Mouse (Mus musculus): ENCODE results near the gene Msmp.
"Not testable (repeated sequence)": the region's sequence is repeated elsewhere in the genome, so short reads cannot be mapped to it uniquely, and the experiment has no call there.

Gene Msmp

GRCm38 (mm10) chr4:43584444-43585416, at the start of gene Msmp:
TSS of gene Msmp (minus strand) at chr4:43584494.
- peak in 1 of 2 experiments; percentile 50 for DNase-seq

- peak in 1 of 2 experiments; percentile 0 for DNase-seq
These were observed 49.4 kb upstream of the Msmp start for GRCm38 (mm10) chr4:43633736-43634135.

GRCm38 (mm10) chr4:43633296-43633695, 49.0 kb upstream of the Msmp start:
- peak in 1 of 2 experiments; percentile 0 for DNase-seq

GRCm38 (mm10) chr4:43631956-43632920, 47.9 kb upstream of the Msmp start:
- peak; percentile 29 to 48 for DNase-seq

- DNase-seq, result peak; percentile 72 to 79
These were observed 47.0 kb upstream of the Msmp start, which contains the start of gene Npr2 for GRCm38 (mm10) chr4:43631046-43631955. TSS of gene Npr2 (plus strand) at chr4:43631935.

- peak in 1 of 2 experiments; percentile 30 for DNase-seq
These were observed 46.4 kb upstream of the Msmp start for GRCm38 (mm10) chr4:43630671-43631045.

- peak; percentile 75 to 84 for DNase-seq
These were observed 45.8 kb upstream of the Msmp start for GRCm38 (mm10) chr4:43630030-43630581.

- peak in 1 of 2 experiments; percentile 27 for DNase-seq
These were observed 45.0 kb upstream of the Msmp start for GRCm38 (mm10) chr4:43629106-43629817.

GRCm38 (mm10) chr4:43620146-43620778, 36.0 kb upstream of the Msmp start:
- DNase-seq, result no peak

GRCm38 (mm10) chr4:43613060-43613730, 28.9 kb upstream of the Msmp start:
- DNase-seq, result peak; percentile 34 to 53

GRCm38 (mm10) chr4:43612534-43612933, 28.2 kb upstream of the Msmp start:
- DNase-seq, result no peak

- no peak for DNase-seq
These were observed 20.7 kb upstream of the Msmp start for GRCm38 (mm10) chr4:43604751-43605685.

- DNase-seq, result no peak
These were observed 19.8 kb upstream of the Msmp start for GRCm38 (mm10) chr4:43604099-43604498.

GRCm38 (mm10) chr4:43600195-43600934, 16.1 kb upstream of the Msmp start:
- DNase-seq, result no peak

GRCm38 (mm10) chr4:43598650-43599380, 14.5 kb upstream of the Msmp start:
- DNase-seq, result no peak

- DNase-seq, result no peak
These were observed 13.9 kb upstream of the Msmp start for GRCm38 (mm10) chr4:43598200-43598599.

- not testable (repeated sequence) for DNase-seq
These were observed 12.3 kb upstream of the Msmp start for GRCm38 (mm10) chr4:43596597-43596996.

Measured in kidney, postnatal 4 days (tissue).